Comparison of ENCODE assay signal across 11 mouse cellular contexts in genomic region chr12:107047059-107047531, GRCm38 (mm10).
DNase-seq lines count a peak whose midpoint lies in the region; ATAC-seq lines count a peak whose summit lies in the region.
"Had no signal": no experiment of that assay in that cellular context is flagged by ENCODE, and none has a peak within 500 bp of the region (broad histone marks: within the 10 kb centered on the region; RNA-seq: fewer than 3 reads in every experiment).

No protein-coding gene starts in this region.

- H3K4me1 ChIP-seq in midbrain, embryonic 14.5 days (ENCODE audit: control insufficient read depth, insufficient read depth, low read length), result no peaks in the 10 kb centered on the region
- H3K4me1 ChIP-seq in midbrain, embryonic 11.5 days (ENCODE audit: control insufficient read depth, insufficient read depth, low read length), result no peaks in the 10 kb centered on the region

- H3K27ac ChIP-seq in midbrain, embryonic 14.5 days (replicated peaks; ENCODE audit: low read depth, low read length), result no peak overlapping the region
- H3K27ac ChIP-seq in midbrain, embryonic 11.5 days (ENCODE audit: low read depth, low read length), result no peak overlapping the region
- H3K27ac ChIP-seq: embryonic facial prominence, embryonic 10.5 days; heart, adult 2 months; layer of hippocampus, adult 2 months had no signal

- H3K27me3 ChIP-seq in midbrain, embryonic 14.5 days (ENCODE audit: control insufficient read depth, insufficient read depth, low read length), result no peaks in the 10 kb centered on the region
- H3K27me3 ChIP-seq in midbrain, embryonic 11.5 days (ENCODE audit: control insufficient read depth, insufficient read depth, low read length), result no peaks in the 10 kb centered on the region

- WGBS in midbrain, embryonic 14.5 days, result 62% methylated on average over 13 of the region's 13 CpGs
- WGBS in midbrain, embryonic 11.5 days, result 62% methylated on average over 13 of the region's 13 CpGs

- intact Hi-C loops in left cerebral cortex, postnatal 25 days (cut with DNase I), result no loop called here

- no peaks in the 10 kb centered on the region for H3K36me3 ChIP-seq in midbrain, embryonic 14.5 days (ENCODE audit: control insufficient read depth, insufficient read depth, low read length)
- no peaks in the 10 kb centered on the region for H3K36me3 ChIP-seq in midbrain, embryonic 11.5 days (ENCODE audit: control insufficient read depth, insufficient read depth, low read length)
- H3K36me3 ChIP-seq: embryonic facial prominence, embryonic 10.5 days had no signal

- H3K4me2 ChIP-seq in midbrain, embryonic 14.5 days (ENCODE audit: low read length), result no peak overlapping the region
- H3K4me2 ChIP-seq in midbrain, embryonic 11.5 days, result no peak overlapping the region
- H3K4me2 ChIP-seq: lung, embryonic 14.5 days had no signal

- ATAC-seq in midbrain, embryonic 14.5 days (ENCODE audit: low FRiP score, low TSS enrichment), result no peak
- no peak for ATAC-seq in midbrain, embryonic 11.5 days (ENCODE audit: low FRiP score)
- ATAC-seq in granulocyte monocyte progenitor cell, adult 5-6 weeks (replicated peaks; ENCODE audit: poor library complexity, severe bottlenecking), result no peak

- no peak overlapping the region for H3K9ac ChIP-seq in midbrain, embryonic 14.5 days (replicated peaks; ENCODE audit: low read length)
- no peak overlapping the region for H3K9ac ChIP-seq in midbrain, embryonic 11.5 days (ENCODE audit: low read length)
- H3K9ac ChIP-seq: lung, embryonic 14.5 days had no signal

- no peak overlapping the region for H3K4me3 ChIP-seq in midbrain, embryonic 14.5 days (replicated peaks; ENCODE audit: low read depth, low read length)
- no peak overlapping the region for H3K4me3 ChIP-seq in midbrain, embryonic 11.5 days (ENCODE audit: low read depth, low read length)
- H3K4me3 ChIP-seq: embryonic facial prominence, embryonic 10.5 days; heart, adult 2 months; layer of hippocampus, adult 2 months had no signal

- peak; percentile 23 for DNase-seq in midbrain, embryonic 14.5 days
- no peak for DNase-seq in midbrain, embryonic 11.5 days (ENCODE audit: low spot score, missing footprints)
- DNase-seq in cerebellum, adult 11-12 months, result peak; percentile 44
- DNase-seq in left cerebral cortex, postnatal 25 days (ENCODE audit: low spot score in 2 of 2), result peak; percentile 17 to 70
- DNase-seq in thymus, postnatal 14 days, result peak; percentile 76
- DNase-seq in yolk sac, embryonic 10.5 days (ENCODE audit: low spot score), result no peak
- DNase-seq: lung, embryonic 14.5 days had no signal

- no peaks in the 10 kb centered on the region for H3K9me3 ChIP-seq in midbrain, embryonic 14.5 days (ENCODE audit: control insufficient read depth, low read length)
- no peaks in the 10 kb centered on the region for H3K9me3 ChIP-seq in midbrain, embryonic 11.5 days (ENCODE audit: control insufficient read depth, low read length)
- H3K9me3 ChIP-seq: embryonic facial prominence, embryonic 10.5 days had no signal

Comparison
In these comparisons a context has a peak if more than half of its experiments do, and no peak if none do; other contexts are left out.
1. DNase-seq: peak in midbrain, embryonic 14.5 days (single experiment), cerebellum, adult 11-12 months (single experiment), left cerebral cortex, postnatal 25 days (2 of 2) and thymus, postnatal 14 days (single experiment); none in midbrain, embryonic 11.5 days (single experiment) and yolk sac, embryonic 10.5 days (single experiment).